Mouse (Mus musculus) c-Kit-positive CD71-negative TER-119-negative erythroid progenitor cells, embryonic 14.5 days (primary cell): ENCODE measurements around the gene Auts2.

Experiments
- DNase-seq: peaks from one replicate; pipeline ENCODE4 v3.0.0-alpha.2; 2013; ENCODE audit warnings: low read depth

Gene Auts2

DNA sequence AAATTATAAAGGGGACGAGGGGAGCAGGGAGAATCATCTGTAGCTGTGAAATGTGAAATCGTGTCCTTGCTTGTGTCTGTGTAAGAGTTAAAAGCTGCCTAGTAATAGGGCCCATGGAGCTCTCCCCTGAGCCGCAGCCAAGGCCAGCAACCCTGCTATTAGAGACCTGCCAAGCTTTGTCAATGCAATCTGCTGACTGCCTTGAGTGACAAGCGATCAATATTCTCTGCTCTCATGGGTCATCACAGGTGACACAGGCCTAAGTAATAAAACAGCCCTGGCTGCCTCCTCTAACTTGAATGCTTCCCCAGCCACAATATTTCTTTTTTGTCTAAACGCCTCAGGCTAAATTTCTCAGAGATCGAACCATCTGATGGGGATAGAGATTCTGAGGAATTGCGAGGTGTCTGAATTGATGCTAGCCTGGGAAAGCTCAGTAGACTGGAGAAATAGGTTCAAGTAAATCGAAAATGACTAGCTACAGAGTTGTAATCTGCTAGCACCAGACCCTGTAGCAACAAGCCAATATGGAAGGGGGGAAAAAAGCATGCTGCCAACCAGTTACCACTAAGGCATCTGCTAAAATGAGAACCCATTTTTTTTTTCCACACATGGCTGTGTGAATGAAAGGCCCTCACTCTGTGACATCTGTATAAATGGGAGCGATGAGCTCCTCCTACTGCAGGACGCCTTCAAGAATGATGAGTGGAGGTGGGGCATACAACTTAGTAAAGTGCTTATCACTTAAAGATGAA, 453.5 kb downstream of the Auts2 start:
- no peak for DNase-seq

DNA sequence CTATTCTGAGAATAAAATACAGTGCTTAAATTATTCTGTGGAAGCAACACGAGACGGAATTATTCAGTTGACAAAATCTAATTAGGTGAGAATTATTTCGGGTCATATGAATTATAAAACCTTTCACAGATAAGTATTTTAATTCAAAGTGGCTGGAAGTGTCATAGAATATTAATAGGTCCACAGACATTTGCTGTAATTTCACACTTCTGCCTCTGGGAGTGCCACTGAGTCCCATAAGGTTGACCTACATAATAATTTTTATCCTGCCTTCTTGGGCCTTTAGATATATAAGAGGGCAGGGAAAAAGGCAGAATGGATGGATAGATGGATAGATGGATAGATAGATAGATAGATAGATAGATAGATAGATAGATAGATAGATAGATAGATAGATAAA, 454.6 kb downstream of the Auts2 start:
- no peak for DNase-seq

DNA sequence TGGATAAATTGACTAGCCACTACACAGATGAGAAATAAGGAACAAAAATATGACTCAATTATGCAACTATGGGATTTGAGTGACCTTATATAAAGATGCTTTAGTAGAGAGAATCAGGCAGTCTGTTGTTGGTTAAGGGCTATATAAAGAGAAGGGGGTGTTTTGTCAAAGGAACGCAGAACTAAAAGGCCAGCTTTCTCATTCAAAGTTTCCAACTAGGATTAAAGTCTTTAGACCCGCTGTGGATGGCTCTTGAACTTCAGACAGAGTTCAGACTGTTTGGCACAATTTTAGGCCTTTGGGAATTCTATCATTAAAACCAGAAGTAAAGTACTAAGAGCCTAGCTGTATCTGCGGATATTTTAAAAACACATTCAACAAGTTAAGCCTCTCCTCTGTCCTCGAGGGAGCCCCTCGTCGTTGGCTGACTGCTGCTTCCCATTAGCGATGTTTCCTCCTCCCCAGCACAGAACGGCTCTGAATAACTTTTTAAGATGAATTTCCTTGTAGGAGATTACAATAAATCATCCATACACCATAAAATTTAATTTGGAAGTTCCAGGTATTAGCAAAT, 459.3 kb downstream of the Auts2 start:
- DNase-seq, result no peak

DNA sequence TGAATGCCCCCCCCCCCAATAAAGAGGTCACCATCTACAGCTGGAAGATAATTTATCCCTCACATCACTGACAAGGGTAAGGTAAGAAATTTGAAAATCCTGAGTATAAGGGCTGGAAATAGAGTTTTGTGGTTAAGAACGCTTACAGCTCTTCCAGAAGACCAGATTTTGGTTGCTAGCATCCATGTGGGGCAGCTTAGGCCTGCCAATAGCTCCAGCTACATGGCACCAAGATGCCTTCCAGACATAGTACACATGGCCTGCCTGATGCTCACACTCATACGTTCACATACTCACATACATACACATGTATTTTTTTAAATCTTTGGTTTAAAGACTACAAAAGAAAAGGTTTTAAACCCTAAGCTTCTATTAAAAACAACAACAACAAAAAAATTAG, 467.2 kb downstream of the Auts2 start:
- no peak for DNase-seq

DNA sequence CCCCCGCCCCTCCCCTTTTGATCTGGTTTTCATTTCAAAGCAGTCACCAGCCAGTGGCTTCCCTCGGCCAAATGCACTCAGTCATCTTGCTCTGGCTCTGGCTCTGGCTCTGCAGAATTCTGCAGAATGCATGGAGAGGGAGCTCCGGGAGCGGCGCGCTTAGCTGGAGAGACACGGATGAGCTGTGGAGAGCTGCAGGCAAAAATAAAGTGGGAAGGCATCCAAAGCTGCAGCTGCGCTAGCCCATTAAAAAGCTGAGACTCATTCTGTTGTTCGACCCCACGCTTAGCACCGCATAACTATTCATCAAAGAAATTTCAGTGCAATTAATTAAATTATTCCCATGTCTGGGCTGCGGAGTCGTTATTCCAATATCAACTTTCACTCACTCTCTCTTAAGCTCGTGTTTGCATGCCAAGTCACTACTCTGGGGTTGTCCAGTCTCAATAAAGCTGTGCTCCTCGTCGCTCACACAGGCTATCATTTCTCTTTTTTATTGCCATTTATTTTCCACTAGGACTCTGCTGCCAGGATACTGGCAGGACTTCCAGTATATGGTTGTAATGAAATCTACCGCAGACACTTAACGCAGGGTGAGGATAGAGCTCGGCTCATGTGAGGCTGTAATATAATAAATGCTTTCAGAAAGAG, 468.3 kb downstream of the Auts2 start:
- no peak for DNase-seq

DNA sequence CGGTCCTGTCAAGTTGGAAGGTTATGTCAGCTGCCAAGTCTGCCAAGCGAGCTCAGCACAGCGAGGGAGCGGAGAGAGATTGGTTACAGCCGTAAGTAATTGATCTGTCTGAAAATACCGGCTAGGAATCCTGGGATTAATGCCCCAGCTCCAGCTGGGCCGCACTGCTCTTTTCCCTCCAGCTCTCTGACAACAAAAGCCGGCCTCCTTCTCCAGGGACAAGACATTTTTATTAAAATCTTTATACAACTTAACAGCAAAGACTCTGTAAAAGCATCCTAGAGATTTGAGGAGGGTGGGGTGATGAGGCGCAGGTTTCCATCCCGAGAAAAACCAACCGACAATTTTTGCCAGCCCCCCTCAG, 468.8 kb downstream of the Auts2 start:
- DNase-seq, result no peak

DNA sequence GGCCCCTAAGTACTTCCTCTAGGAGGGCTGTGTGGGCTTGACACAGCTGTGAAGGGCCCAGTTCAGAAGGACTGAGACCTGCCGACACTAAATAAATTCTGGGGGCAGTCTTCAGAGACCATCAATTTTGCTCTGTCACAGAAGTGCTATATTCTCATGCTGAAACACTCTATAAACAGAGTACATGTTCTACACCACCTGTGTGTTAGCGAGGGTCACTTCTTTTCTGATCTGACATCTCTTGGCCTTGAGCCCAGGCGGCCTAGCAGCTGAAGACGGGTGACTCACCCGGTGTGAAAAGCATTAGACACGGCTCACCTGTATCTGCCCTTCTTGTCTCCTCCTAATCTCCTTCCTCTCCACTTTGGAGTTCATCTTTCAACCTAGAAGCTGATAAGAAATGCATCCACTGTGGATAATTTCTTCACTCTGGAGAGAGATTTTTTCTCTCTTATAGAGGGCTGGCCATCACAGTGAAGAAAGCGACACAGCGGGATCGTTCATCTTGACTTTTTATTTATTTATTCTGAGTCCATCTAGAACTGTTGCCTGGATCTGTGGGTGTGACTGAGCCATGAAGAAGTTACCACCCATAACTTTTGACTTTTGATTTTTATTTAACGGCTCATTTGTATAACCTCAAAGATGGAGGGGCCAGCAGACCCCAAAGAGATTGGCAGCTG, 469.3 kb downstream of the Auts2 start:
- DNase-seq, result no peak

DNA sequence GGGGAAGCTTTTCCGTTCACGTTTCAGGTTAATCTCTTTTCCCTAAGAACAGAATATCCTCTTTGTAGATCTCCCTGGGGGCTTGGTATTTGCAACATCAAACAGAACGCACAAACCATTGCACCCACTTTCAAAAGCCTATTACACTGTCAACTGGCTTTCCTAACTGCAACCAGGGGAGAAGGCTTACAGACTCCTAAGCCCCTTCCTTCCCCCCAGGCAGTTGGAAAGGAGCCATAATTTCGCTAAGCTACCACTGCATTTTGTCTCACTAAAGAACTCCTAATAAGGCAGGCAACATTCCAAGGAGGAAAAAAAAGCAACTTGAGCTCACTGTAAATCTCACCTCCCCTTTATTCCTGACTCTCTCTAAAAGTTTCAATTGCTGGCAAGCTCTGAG, 470.8 kb downstream of the Auts2 start:
- no peak for DNase-seq

DNA sequence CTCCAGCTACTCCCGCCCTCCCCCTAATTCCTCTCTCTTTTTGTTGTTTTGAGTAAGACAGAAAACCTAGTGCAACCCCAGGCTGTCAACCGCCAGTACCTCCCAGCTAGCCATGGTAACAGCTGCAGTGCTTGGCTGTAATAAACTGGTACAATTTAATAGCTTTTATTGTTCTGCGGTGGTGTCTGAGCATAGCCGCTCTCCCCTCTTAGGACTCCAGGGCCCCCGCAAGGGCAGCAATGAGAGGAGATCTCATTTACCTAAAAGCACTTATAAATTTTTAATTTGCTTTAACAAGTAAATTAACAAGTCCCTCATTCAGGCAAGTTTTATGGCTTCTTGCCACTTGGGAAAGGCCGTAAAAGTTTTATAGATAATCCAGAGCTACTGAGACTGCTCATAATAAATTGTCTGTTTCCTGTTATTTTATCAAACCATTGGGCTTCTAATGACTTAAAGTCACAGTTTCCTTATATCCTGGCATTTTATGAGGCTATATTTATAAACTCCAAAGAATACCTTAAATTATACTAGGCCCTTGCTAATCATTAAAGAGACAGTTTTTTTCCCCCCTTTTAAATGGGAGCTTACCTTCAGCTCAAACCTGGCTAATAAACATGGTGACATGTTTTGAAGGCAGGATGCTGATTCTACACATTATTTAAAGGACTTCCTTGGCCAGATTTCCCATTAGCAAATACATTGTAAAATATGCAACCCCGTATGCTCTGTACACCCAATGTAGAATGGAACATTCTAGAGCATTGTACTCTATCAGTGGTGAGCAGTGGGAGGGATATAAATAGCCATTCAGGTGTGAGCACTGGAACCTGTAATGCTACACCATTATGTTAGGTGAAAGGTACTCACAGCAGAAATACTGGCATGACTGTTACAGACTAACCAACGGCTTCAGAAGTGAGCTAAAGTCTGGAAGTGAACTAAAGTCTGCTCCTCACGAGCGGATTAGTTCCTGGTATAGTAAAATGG, 475.1 kb downstream of the Auts2 start:
- DNase-seq, result no peak

DNA sequence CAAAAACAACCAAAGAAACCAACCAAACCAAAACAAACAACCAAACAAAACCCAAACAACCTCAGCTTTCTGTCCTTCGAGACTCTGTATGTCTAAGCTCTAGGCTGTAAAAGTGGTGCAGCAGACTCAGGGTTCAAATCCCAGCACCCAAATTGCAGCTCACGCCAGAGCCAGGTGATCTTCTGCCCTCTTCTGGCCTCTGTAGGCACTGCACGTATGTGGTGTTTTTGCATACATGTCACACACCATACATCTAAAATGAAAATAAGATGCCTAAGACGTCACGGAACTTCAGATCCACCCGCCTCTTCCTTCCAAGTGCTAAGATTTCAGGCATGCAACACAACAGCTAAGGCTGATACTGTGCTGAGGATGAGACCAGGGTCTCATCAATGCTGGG, 483.0 kb downstream of the Auts2 start:
- no peak for DNase-seq

DNA sequence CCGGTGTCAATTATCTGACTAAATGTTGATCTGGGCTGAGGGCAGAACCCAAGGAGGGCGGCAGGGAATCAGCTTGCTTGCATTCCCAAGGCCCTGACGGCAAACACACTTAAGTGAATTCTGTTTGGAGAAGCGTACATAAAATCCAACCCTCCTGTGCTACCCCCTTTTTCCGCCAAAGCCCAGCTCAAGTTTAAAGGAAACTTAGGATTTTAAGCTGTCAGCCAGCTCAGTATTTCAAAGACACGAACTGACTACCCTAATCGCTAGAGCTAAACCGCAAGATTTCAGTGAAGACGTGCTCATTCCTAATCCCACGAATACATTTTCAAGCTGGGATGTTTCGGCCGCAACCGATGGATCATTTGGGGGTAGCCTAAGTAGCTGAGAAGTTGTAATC, 490.5 kb downstream of the Auts2 start:
- no peak for DNase-seq

DNA sequence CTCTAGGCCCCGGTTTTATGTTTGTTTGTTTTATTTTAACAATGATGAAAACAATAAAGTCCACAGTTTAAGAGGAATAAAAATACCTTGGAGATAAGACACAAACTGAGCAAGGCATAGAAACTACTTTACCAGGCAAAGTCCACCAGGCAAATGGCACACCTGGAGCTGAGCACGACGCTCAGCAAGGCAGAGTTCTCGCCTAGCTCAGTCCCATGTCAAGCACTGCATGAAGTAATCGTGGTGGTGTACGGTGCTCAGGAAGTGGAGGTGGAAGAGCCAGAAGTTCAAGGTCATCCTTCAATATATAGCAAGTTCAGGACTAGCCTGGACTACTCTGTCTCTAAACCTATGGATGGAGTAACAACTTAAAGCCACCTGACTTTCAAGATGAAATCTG, 503.6 kb downstream of the Auts2 start:
- no peak for DNase-seq

DNA sequence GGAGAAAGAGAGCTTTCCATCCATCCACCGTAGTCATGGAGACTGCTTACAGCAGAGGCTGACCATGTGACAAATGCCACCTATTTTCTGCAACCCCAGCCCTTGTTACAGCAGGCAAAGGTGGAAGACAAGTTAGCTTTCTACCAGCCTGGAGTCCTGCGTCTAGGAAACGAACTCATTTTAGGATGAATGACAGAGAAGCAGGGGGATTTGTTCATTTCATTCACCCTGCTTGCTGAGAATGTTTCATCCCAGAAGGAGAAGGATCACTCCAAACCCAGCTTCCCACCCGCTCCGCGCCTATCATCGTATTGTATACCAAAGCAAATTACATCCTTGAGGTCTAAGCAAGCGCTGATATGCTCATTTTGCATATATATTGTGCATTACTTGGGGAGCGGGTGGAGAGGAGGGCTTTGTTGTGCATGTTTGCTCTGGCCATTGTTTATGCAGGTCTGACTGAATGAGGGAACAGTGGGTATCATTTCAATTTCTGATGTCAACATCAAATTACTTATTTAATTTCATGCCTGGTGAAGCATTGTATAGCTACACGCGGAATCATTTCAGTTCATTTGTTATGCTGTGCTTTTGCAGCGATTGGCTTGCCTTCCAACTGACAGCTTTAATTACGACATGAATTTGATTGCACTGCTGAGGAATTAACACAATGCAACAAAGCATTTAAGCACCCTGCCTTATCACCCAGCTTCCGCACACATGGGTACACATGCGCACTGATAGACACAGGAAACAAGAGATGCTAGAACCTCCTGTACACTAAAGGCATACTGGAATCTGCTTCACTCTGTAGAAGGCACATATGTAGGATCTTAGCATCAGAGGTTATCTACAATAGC, 509.4 kb downstream of the Auts2 start:
- DNase-seq, result no peak

DNA sequence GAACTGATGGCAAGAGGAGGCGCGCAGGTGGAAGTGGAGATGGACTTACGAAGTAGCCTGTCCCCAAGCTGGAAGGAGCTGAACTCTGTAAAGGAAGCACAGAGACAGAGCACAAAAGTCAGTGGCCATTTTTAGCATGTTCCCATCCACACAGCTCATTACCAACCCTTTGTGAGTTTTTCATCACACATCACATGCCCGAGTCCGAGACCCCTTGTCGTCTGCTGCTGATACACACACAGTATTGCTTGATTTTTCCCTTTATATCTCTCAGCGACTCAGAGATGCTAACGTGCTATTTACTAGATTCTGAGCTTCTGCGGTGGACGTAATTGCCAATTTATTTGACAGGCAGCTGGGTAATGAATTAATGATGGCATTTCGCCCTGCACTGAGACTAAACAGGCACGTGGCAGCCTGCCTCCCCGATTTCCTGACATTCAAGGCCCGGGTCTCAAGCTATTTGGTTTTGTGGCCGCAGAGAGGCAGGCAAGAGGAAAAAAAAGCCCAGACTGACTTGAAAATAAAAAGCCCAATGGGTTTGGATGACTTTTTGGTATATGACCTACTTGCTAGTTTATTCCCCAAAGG, 512.1 kb downstream of the Auts2 start:
- DNase-seq, result no peak

DNA sequence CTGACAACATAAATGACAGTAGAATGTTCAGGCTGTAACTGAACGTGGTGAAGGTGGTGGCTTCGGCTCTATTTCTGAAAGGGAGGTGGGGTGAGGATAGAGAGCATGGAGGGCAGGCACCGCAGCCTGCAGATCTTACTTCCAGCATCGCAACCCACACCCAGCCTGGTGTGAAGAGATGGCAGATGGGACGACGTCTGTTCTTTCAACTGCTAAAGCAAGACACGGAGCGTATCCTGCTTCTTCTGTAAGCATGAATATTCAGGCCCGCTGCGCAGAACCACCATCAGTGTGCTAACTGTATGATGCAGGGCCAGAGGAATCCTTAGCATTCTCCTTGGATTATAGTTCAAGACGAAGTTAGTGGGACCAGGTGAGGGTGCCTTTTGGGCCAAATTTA, 513.5 kb downstream of the Auts2 start:
- DNase-seq, result no peak

DNA sequence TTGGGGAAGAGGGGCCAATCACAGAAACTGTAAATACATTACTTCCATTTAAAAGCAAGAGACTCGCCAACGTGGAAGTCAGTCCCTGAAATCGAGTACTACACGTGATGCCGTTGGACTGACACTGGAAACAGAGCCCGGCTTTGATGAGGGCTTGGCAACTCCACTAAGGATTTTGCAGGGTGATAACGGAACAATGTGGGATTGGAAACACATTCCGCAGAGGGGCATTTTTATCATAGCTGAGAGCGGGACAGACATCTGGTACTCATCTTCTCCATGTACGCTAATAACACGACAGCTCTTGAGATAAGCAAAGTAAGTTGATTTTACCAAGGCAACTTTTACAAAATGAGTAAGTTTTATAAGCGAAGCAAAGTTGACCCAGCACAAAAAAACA, 514.1 kb downstream of the Auts2 start:
- no peak for DNase-seq

DNA sequence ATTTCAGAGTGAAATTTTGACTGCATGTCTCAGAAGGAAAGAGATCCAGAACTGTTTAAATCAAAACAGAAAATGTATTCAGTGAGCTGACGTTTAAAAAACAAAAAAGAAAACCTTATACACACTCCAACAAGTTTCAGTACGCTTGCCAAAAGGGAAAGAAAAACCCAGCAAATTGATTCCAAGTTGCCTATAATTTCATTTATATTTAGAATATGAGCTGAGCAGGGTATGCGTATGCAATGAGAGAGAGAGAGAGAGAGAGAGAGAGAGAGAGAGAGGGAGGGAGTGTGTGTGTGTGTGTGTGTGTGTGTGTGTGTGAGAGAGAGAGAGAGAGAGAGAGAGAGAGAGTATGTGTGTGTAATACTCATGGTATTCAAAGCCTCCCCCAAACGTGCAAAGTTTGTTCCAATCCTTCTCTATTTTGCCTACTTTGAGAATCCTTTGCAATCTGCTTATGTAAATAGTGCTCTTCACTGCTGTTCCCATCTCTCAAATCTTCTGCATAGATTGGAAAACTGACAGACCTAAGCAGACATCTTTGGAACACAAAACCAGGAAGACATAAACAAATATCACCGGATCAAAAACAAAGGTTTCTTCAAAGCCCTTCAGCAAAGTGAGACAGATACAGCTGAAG, 515.2 kb downstream of the Auts2 start:
- no peak for DNase-seq

DNA sequence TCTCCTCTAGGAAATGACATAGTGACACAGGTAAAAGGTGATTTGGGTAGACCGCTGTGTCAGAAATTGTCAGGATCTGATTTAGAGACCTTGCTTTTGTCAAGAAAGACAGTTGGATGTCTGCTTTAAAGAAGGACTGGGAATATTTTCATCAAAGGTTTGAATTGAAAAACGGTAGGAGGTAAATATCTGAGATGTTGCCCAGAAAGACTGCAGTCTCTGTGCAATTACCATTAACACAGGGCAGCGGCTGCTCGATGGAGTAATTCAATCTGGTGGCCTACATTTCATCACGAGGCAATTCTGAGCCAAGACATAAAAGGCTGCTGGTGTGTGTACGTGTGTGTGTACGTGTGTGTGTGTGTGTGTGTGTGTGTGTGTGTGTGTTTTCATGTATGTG, 529.8 kb downstream of the Auts2 start:
- no peak for DNase-seq

DNA sequence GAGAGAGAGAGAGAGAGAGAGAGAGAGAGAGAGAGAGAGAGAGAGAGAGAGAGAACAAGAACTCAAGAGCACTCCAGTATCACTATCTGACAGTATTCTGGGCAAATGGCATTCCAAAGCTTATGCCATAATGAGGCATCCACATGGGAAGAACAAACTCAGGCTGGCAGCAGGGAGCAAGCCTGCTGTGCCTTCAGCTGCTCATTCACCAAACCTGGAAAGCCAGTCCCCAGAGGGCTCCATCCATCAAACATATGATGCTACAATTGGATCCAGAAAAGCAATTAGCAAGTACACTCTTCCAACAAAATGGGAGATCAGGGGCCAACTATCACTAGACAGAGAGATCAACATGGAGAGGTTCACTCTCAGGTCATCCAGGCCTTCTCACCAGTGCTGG, 531.3 kb downstream of the Auts2 start:
- no peak for DNase-seq

DNA sequence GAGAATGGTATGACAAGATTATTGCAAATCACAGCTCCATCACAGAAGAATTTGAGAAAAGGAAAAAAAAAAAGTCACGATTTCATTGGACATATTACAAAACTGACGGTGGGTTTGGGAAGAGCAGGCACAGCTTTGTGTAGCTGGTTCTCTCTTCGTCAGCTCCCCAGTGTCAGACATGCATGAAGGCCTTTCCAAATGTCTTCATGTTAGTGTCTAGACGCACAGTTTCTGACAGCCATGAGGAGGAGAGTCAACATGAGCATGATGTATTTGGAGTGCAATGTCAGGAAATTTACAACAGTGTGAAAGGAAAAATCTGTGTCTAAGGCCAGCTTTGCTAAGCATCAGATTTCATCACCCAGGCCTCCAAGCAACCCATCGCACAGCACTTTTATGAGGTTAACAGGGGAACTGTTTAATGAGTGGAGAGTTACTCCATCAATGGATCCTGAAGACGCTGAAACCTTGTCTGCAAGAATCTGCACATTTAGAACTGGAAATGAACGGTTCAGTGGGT, 534.4 kb downstream of the Auts2 start:
- DNase-seq, result no peak
